Mouse (Mus musculus) urinary bladder, postnatal 14 days (tissue): ENCODE results near the gene Gm28047.
"Not testable (repeated sequence)": the region's sequence is repeated elsewhere in the genome, so short reads cannot be mapped to it uniquely, and the experiment has no call there.

Source experiments
- DNase-seq: peaks from one replicate; pipeline ENCODE4 v3.0.0; 2021; ENCODE audit warnings: low spot score

Gm28047 gene

GRCm38 (mm10) chr15:102624970-102625686 lies at the start of gene Gm28047, which contains the start of gene Atf7:
TSS of gene Gm28047 (minus strand) at chr15:102625067.
TSS of gene Atf7 (minus strand) at chr15:102625464.
- DNase-seq: peak; percentile 100

GRCm38 (mm10) chr15:102673548-102673947 lies 48.7 kb upstream of the Gm28047 start:
- DNase-seq: peak; percentile 53

GRCm38 (mm10) chr15:102672215-102673071 lies 47.6 kb upstream of the Gm28047 start, which contains the start of gene Atp5g2:
TSS of gene Atp5g2 (minus strand) at chr15:102672352.
- peak; percentile 30 for DNase-seq

GRCm38 (mm10) chr15:102671721-102672214 lies 46.9 kb upstream of the Gm28047 start:
- peak; percentile 89 for DNase-seq

- peak; percentile 96 for DNase-seq
These were observed 46.1 kb upstream of the Gm28047 start for GRCm38 (mm10) chr15:102670767-102671575.

- DNase-seq: no peak
These were observed 45.4 kb upstream of the Gm28047 start for GRCm38 (mm10) chr15:102670281-102670680.

GRCm38 (mm10) chr15:102669571-102669970 lies 44.7 kb upstream of the Gm28047 start:
- no peak for DNase-seq

- peak; percentile 70 for DNase-seq
These were observed 40.6 kb upstream of the Gm28047 start for GRCm38 (mm10) chr15:102665494-102665893.

GRCm38 (mm10) chr15:102663825-102664224 lies 39.0 kb upstream of the Gm28047 start:
- DNase-seq: no peak

GRCm38 (mm10) chr15:102662601-102663000 lies 37.7 kb upstream of the Gm28047 start:
- DNase-seq: not testable (repeated sequence)

GRCm38 (mm10) chr15:102657926-102658381 lies 33.1 kb upstream of the Gm28047 start:
- DNase-seq: no peak

GRCm38 (mm10) chr15:102656658-102657057 lies 31.8 kb upstream of the Gm28047 start:
- peak; percentile 32 for DNase-seq

- not testable (repeated sequence) for DNase-seq
These were observed 27.2 kb upstream of the Gm28047 start for GRCm38 (mm10) chr15:102651928-102652660.

- no peak for DNase-seq
These were observed 26.2 kb upstream of the Gm28047 start for GRCm38 (mm10) chr15:102651107-102651506.

- no peak for DNase-seq
These were observed 10.9 kb upstream of the Gm28047 start for GRCm38 (mm10) chr15:102635817-102636216.

GRCm38 (mm10) chr15:102634684-102635083 lies 9.8 kb upstream of the Gm28047 start:
- no peak for DNase-seq

- DNase-seq: no peak
These were observed 804 bp upstream of the Gm28047 start for GRCm38 (mm10) chr15:102625687-102626055.

- no peak for DNase-seq
These were observed 437 bp downstream of the Gm28047 start for GRCm38 (mm10) chr15:102624291-102624969.

- DNase-seq: no peak
These were observed 1.7 kb downstream of the Gm28047 start for GRCm38 (mm10) chr15:102623121-102623520.

GRCm38 (mm10) chr15:102622536-102622935 lies 2.3 kb downstream of the Gm28047 start:
- DNase-seq: no peak
